Mouse (Mus musculus) layer of hippocampus, postnatal 14 days (tissue): ENCODE measurements around the gene Gm7876. TPM values are rescaled to one million over a fixed set of nuclear protein-coding genes. Genes with fewer than 3 reads are reported as not detected.
"Not testable (repeated sequence)": the region's sequence is repeated elsewhere in the genome, so short reads cannot be mapped to it uniquely, and the experiment has no call there.

Experiments
- DNase-seq, 2 experiments: peaks; one replicate each; pipeline ENCODE4 v3.0.0; 2021 to 2022; ENCODE audit warnings: low spot score in 2 of 2, mixed read lengths in 1 of 2
- long read RNA-seq, 2 experiments: library from polyadenylated mRNA; stranded (forward); transcript quantifications; one replicate each; pipeline ENCODE4 v2.0.0; 2021
- total RNA-seq, 2 experiments: library from RNA; stranded (reverse); gene quantifications; 2 replicates each; pipeline ENCODE4 v1.2.3; 2021

The Gm7876 gene
- under 1 TPM in 1 of 2 experiments, not detected in 1; 0.21 TPM for total RNA-seq
- long read RNA-seq, experiment 1 = 0 reads
- long read RNA-seq, experiment 2 = 0 reads

- DNase-seq = not testable (repeated sequence)
Observed at GRCm38 (mm10) chr14:4708938-4709337, at the start of gene Gm7876. TSS of gene Gm7876 (plus strand) at chr14:4709238.

DNA sequence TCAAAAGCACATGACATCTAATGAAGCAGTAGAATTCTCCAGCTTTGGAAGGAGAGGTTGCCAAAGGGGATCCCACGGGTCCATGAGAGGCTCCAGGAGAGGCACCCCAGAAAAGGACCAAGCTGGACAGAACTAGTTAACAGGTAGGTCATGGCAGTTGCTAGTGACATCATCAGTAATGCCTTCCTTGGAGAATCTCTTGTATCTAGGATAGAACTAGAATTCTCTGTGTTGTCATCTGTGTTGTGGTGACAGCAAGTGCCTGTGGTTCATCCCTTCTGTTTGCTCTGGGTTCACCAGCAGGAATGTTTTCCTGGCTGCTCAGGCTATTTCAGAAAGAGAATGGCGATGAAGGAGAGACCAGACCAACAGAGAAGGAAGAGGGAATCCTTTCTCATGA is 45.1 kb upstream of the Gm7876 start, which contains the start of gene Gm3239:
Gm3239 (plus strand) TSS at position 301 of the 400 bp plus-strand sequence.
- DNase-seq = not testable (repeated sequence)

- not testable (repeated sequence) for DNase-seq
Observed at GRCm38 (mm10) chr14:4726038-4726880, 17.2 kb downstream of the Gm7876 start, which contains the start of gene Gm3252. TSS of gene Gm3252 (plus strand) at chr14:4726775.

Other genes starting within 250 kb of the Gm7876 start
- not detected for gene Gm3182, start 227.5 kb upstream of the Gm7876 start, total RNA-seq
- gene Gm3047, start 153.8 kb upstream of the Gm7876 start, total RNA-seq = not detected
- 1 to 10 TPM in 1 of 2 experiments, under 1 TPM in 1; 0.41 to 1.0 TPM for gene Gm8159, start 76.9 kb upstream of the Gm7876 start, total RNA-seq
- gene Gm3239, start 45.0 kb upstream of the Gm7876 start, total RNA-seq = under 1 TPM in 1 of 2 experiments, not detected in 1; 0.43 TPM
- under 1 TPM; 0.32 to 0.36 TPM for gene Gm3252, start 17.5 kb downstream of the Gm7876 start, total RNA-seq
- gene Gm9602, start 67.1 kb downstream of the Gm7876 start, total RNA-seq = not detected
- under 1 TPM in 1 of 2 experiments, not detected in 1; 0.18 TPM for gene Gm3269, start 128.9 kb downstream of the Gm7876 start, total RNA-seq
- 10 to 100 TPM; 10.5 to 17.0 TPM for gene Gm3264, start 146.3 kb downstream of the Gm7876 start, total RNA-seq
- under 1 TPM in 1 of 2 experiments, not detected in 1; 0.29 TPM for gene Gm3278, start 183.2 kb downstream of the Gm7876 start, total RNA-seq